Mouse (Mus musculus) liver, embryonic 14.5 days (tissue): ENCODE data around the gene Mcmbp.

Experiments used
- CTCF ChIP-seq: IDR thresholded peaks from 2 replicates; pipeline ENCODE4 v1.5.1; 2016; ENCODE audit warnings: antibody characterized with exemption, low read depth, control low read depth
- EP300 ChIP-seq: IDR thresholded peaks from 2 replicates; pipeline ENCODE4 v1.6.1; 2016; ENCODE audit warnings: antibody characterized with exemption, low read depth

DNA sequence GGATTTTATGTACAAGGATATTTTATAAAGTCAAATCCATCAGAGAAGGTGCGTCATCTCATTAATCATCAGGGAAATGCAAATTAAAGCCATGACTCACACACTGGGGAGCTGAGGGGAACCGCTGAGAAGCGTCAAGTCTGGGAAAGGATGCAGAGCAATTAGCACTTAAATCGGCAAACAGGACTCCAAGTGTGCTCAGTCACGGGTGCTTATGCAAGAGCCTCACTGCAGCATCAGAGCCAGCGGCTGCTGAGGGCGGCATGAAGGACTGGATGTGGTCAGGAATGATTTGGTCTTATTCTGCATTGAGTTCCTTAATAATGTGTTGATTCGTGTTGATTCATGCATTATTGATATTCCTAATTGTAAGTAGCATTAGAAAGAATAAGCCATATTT lies 68.3 kb downstream of the Mcmbp start:
- TF ChIP-seq CTCF (no peak), EP300 (no peak)
